Mouse (Mus musculus): ENCODE data around the gene Sar1b.

The Sar1b gene

GRCm38 (mm10) chr11:51831962-51832909, 68.7 kb downstream of the Sar1b start:
- DNase-seq (ENCODE audit: low spot score in 2 of 2) = peak in 1 of 2 experiments; percentile 71

- no peak for DNase-seq (ENCODE audit: low spot score in 2 of 2)
These were observed 69.5 kb downstream of the Sar1b start for GRCm38 (mm10) chr11:51832992-51833391.

GRCm38 (mm10) chr11:51833393-51834066, 70.0 kb downstream of the Sar1b start:
- DNase-seq (ENCODE audit: low spot score in 2 of 2) = no peak

DNA sequence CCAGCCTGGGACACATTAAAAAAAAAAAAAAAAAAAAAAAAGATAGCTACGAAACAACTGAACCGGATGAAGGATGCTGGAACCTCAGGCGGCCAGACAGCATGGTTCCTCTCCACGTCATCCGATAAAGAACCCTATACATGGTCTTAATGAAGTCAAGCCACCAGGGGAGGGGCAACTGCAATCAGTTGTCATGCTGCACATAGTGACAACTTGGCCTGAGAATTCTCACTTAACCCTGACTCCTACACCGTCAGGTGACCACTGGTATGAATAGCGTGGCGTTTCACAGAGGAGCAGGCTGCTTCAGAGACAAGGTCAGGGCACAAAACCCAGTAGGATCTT, 70.6 kb downstream of the Sar1b start:
- no peak for DNase-seq (ENCODE audit: low spot score in 2 of 2)

DNA sequence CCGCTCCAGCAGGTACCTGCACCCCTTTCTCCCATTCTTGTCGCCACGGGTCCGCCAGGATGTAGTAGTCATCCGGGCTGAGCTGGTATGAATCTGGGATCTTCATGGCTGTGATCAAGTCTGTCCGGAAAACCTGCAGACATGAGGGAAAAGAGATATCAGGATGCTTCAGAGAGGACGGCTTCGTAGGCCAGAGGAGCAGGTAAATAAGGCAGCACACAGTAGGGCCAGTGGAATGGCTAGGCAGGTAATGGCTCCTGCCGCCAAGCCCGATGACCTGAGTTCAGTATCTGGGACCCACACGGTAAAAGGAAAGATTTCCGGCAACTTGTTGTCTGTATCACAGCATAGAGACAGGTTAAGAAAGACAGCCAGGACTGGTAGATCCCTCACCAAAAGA, 72.1 kb downstream of the Sar1b start:
- no peak for DNase-seq (ENCODE audit: low spot score in 2 of 2)

DNA sequence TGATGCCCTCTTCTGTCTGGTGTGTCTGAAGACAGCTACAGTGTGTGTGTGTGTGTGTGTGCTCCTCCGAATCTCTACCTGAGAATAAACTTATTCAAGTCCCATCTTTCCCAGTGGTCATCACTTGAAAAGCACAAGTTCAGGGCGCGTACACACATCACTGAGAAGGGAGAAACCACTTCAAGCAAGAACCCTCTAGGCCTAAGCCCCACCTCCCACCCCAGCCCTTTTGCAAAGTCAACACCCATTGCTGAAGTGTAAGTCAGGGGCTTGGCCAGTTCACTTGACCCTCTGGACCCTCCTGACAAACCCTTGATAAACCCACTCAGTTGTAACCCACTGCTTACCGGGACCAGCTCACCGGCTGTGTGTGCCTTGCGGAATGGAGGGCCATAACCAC, 73.0 kb downstream of the Sar1b start:
- DNase-seq (ENCODE audit: low spot score in 2 of 2) = no peak

DNA sequence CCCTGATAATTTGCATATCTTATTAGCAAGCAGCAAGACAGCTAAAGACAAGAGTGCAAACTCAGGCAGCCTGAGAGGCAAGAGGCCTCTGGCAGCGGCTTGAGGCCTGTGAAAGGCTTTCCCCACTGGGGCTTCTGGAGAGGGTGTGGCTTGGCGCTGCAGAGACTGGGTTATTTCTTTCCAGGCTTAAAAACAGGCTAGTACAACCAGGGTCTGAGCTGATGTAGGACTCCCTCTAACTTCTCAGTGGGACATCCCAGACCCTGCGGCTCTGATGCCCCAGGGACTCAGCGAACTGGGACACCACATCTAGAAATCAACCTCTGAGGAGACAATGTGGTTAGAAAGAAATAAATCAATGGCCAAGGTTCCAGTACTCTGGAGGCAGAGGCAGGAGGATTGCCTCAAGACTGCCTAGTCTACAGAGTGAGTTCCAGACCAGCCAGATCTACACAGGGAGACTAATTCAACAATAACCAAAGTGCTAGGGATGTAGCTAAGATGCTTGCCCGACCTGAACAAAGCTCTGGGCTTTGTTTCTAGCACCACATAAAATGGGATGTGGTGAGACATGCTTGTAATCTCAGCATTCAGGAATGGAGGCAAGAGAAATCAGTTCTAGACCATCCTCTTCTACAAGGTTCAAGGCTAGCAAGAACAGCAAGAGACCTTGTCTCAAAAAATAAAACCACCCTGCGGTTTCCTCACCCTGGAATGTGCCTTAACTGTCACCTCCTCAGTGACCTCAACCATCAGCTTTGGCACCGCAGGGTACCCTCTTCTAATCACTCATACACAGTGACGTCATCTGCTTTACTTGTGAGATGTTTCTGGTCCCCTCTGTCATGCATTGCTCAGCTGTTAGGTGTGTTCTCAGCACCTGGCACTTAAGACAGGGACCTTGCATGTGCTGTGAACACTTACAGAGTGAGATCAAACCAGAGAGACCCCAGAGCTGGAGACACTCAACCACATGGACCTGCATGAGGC, 74.0 kb downstream of the Sar1b start:
- DNase-seq (ENCODE audit: low spot score in 2 of 2) = no peak

DNA sequence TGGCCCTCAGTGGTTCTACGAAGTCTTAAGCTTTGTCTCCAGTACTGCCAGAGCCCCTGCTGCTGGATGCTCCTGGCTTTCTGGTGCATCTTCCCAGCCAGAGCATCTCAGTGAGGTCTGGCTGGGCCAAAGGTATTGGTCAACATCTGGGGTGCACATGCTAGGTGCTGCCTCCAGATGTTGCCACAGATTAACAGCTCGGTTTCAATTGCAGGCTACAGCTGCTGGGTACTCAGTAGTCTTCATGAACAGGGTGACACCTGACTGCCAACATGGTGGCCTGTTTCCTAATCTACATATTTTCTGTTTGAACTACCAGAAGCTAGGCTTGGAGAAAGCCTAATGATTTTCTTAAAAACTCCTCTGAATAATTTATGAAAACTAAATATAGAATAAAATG, 75.6 kb downstream of the Sar1b start:
- DNase-seq (ENCODE audit: low spot score in 2 of 2) = no peak

GRCm38 (mm10) chr11:51839973-51840372, 76.5 kb downstream of the Sar1b start:
- DNase-seq (ENCODE audit: low spot score in 2 of 2) = no peak

- DNase-seq (ENCODE audit: low spot score in 2 of 2) = peak in 1 of 2 experiments; percentile 49
These were observed 77.2 kb downstream of the Sar1b start for GRCm38 (mm10) chr11:51840657-51841056.

GRCm38 (mm10) chr11:51841149-51841548, 77.7 kb downstream of the Sar1b start:
- DNase-seq (ENCODE audit: low spot score in 2 of 2) = peak in 1 of 2 experiments; percentile 58

Data from spleen, postnatal 10 days (tissue).